Mouse (Mus musculus) lung, adult 2 months (tissue): Measurements from ENCODE around the gene Per1.

Experiments used
- CTCF ChIP-seq: fragments of 200-500 bp; IDR thresholded peaks from 2 replicates; pipeline ENCODE4 v1.5.1; 2011; ENCODE audit warnings: mild to moderate bottlenecking, low read length, control low read depth; ENCODE audit not compliant: insufficient read depth
- POLR2A ChIP-seq: fragments of 200-500 bp; IDR thresholded peaks from 2 replicates; pipeline ENCODE4 v1.6.1; 2011; ENCODE audit warnings: low read depth, mild to moderate bottlenecking, control low read depth, low read length, borderline replicate concordance; ENCODE audit errors: extremely low read depth

DNA sequence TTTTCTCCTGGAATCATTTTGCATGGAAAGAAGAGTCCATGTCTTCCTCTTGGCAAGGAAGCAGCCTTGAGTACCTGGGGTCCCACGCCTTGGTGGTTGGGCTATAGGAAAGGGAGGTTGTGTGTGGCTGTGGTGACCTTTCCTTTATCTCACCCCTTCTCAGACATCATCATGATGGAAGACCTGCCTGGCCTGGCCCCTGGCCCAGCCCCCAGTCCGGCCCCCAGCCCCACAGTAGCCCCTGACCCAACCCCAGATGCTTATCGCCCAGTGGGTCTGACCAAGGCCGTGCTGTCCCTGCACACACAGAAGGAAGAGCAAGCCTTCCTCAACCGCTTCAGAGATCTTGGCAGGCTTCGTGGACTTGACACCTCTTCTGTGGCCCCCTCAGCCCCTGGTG lies 10.2 kb downstream of the Per1 start:
- no peak for TF ChIP-seq CTCF
- no peak for TF ChIP-seq POLR2A
